Mouse (Mus musculus) heart, embryonic 13.5 days (tissue): Measurements from ENCODE around the gene Gabarapl2. TPM values are rescaled to one million over a fixed set of nuclear protein-coding genes. Genes with fewer than 3 reads are reported as not detected.

Experiments
- ATAC-seq: fragments of 200-750 bp; cut with Nextera tagmentation; 2 replicates; pipeline ENCODE4 v1.8.0; 2017; ENCODE audit warnings: moderate TSS enrichment; ENCODE audit not compliant: insufficient number of reproducible peaks, low FRiP score, low TSS enrichment; ENCODE audit errors: extremely low read depth
- H3K27ac ChIP-seq: fragments of 300-500 bp; sonication (generic); replicated peaks from 2 replicates; pipeline ENCODE4 v1.5.1; 2015; ENCODE audit warnings: moderate library complexity, mild to moderate bottlenecking, inconsistent platforms
- H3K27me3 ChIP-seq: fragments of 300-500 bp; sonication (generic); replicated peaks from 2 replicates; pipeline ENCODE4 v1.6.1; 2015; ENCODE audit warnings: mild to moderate bottlenecking, inconsistent platforms
- H3K36me3 ChIP-seq: fragments of 300-500 bp; sonication (generic); 2 replicates; pipeline ENCODE4 v1.6.1; 2015; ENCODE audit warnings: mild to moderate bottlenecking, inconsistent platforms
- H3K4me1 ChIP-seq: fragments of 300-500 bp; sonication (generic); 2 replicates; pipeline ENCODE4 v1.6.1; 2015; ENCODE audit warnings: inconsistent platforms
- H3K4me2 ChIP-seq: fragments of 300-500 bp; sonication (generic); 2 replicates; pipeline ENCODE4 v1.6.1; 2015; ENCODE audit warnings: inconsistent platforms, mild to moderate bottlenecking, moderate library complexity
- H3K4me3 ChIP-seq: fragments of 300-500 bp; sonication (generic); 2 replicates; pipeline ENCODE4 v1.5.1; 2015; ENCODE audit warnings: moderate library complexity, mild to moderate bottlenecking, inconsistent platforms
- H3K9ac ChIP-seq: fragments of 300-500 bp; sonication (generic); 2 replicates; pipeline ENCODE4 v1.6.1; 2015; ENCODE audit warnings: inconsistent platforms, mild to moderate bottlenecking, moderate library complexity
- H3K9me3 ChIP-seq: fragments of 300-500 bp; sonication (generic); 2 replicates; pipeline ENCODE4 v1.6.1; 2016; ENCODE audit warnings: inconsistent platforms
- WGBS: fragments of 180-500 bp; shearing (Covaris S2); methylation state at CpG from one replicate; pipeline ENCODE4 v1.1.7; 2015; ENCODE audit warnings: mixed read lengths; 5-methylcytosine and 5-hydroxymethylcytosine counted together
- polyA plus RNA-seq: library from polyadenylated mRNA; unstranded; fragments of >200 nt; fragmentation: Nextera tagmentation; extraction: Ambion mirVana; gene quantifications from 2 replicates; pipeline ENCODE4 v1.2.1, GENCODE M21; 2015

Gabarapl2 gene
- polyA plus RNA-seq, 1 experiment from 2014 or later = 186 TPM

- 94% methylated on average over 12 of the region's 12 CpGs for WGBS
- Histone ChIP-seq H3K9me3 (no peaks in the 10 kb centered on the region), H3K9ac (no peak overlapping the region), H3K27ac (no peak overlapping the region), H3K4me3 (no peak overlapping the region), H3K4me1 (no peaks in the 10 kb centered on the region), H3K4me2 (no peak overlapping the region), H3K27me3 (no peaks in the 10 kb centered on the region), H3K36me3 (peaks cover 66% of the 10 kb centered on the region)
- no peak for ATAC-seq
These were observed 33.6 kb downstream of the Gabarapl2 start for GRCm38 (mm10) chr8:111974138-111974537.

GRCm38 (mm10) chr8:111975706-111976105, 35.2 kb downstream of the Gabarapl2 start:
- Histone ChIP-seq H3K27ac (no peak overlapping the region), H3K4me3 (no peak overlapping the region), H3K36me3 (peaks cover 76% of the 10 kb centered on the region), H3K4me1 (no peaks in the 10 kb centered on the region), H3K9me3 (no peaks in the 10 kb centered on the region), H3K27me3 (no peaks in the 10 kb centered on the region), H3K9ac (no peak overlapping the region), H3K4me2 (no peak overlapping the region)
- 91% methylated on average over 2 of the region's 2 CpGs for WGBS
- no peak for ATAC-seq

GRCm38 (mm10) chr8:111976326-111976725, 35.8 kb downstream of the Gabarapl2 start:
- no peaks in the 10 kb centered on the region for H3K4me1 ChIP-seq
- H3K27me3 ChIP-seq = no peaks in the 10 kb centered on the region
- ATAC-seq = no peak
- H3K27ac ChIP-seq = no peak overlapping the region
- WGBS = 71% methylated on average over 2 of the region's 2 CpGs
- H3K4me2 ChIP-seq = no peak overlapping the region
- peaks cover 76% of the 10 kb centered on the region for H3K36me3 ChIP-seq
- H3K4me3 ChIP-seq = no peak overlapping the region
- no peak overlapping the region for H3K9ac ChIP-seq
- no peaks in the 10 kb centered on the region for H3K9me3 ChIP-seq

GRCm38 (mm10) chr8:111978147-111978546, 37.6 kb downstream of the Gabarapl2 start:
- Histone ChIP-seq H3K4me2 (no peak overlapping the region), H3K27me3 (no peaks in the 10 kb centered on the region), H3K4me1 (no peaks in the 10 kb centered on the region), H3K27ac (no peak overlapping the region), H3K9me3 (no peaks in the 10 kb centered on the region), H3K36me3 (peaks cover 75% of the 10 kb centered on the region), H3K4me3 (no peak overlapping the region), H3K9ac (no peak overlapping the region)
- 78% methylated on average over 10 of the region's 10 CpGs for WGBS
- no peak for ATAC-seq

- ATAC-seq = no peak
- peaks cover 73% of the 10 kb centered on the region for H3K36me3 ChIP-seq
These were observed 41.6 kb downstream of the Gabarapl2 start for GRCm38 (mm10) chr8:111982116-111982515.

GRCm38 (mm10) chr8:111984511-111984910, 44.0 kb downstream of the Gabarapl2 start:
- WGBS = 40% methylated on average over 10 of the region's 10 CpGs

More at GRCm38 (mm10) chr8:111982116-111982515, 41.6 kb downstream of the Gabarapl2 start:
- H3K9ac ChIP-seq = no peak overlapping the region
- H3K4me2 ChIP-seq = no peak overlapping the region
- H3K27me3 ChIP-seq = no peaks in the 10 kb centered on the region
- WGBS = 71% methylated on average over 7 of the region's 7 CpGs
- H3K4me1 ChIP-seq = peaks cover 14% of the 10 kb centered on the region
- no peak overlapping the region for H3K27ac ChIP-seq
- no peak overlapping the region for H3K4me3 ChIP-seq
- no peaks in the 10 kb centered on the region for H3K9me3 ChIP-seq

GRCm38 (mm10) chr8:111989911-111990310, 49.4 kb downstream of the Gabarapl2 start:
- Histone ChIP-seq H3K4me3 (no peak overlapping the region), H3K9me3 (no peaks in the 10 kb centered on the region), H3K9ac (no peak overlapping the region), H3K4me1 (peaks cover 13% of the 10 kb centered on the region), H3K27ac (no peak overlapping the region), H3K4me2 (no peak overlapping the region), H3K36me3 (peaks cover 64% of the 10 kb centered on the region), H3K27me3 (no peaks in the 10 kb centered on the region)
- 19% methylated on average over 7 of the region's 7 CpGs for WGBS
- ATAC-seq = no peak

More at GRCm38 (mm10) chr8:111984511-111984910, 44.0 kb downstream of the Gabarapl2 start:
- peak overlapping the region; percentile 32; the same call in 1 of the 2 replicates for H3K27ac ChIP-seq
- H3K9ac ChIP-seq = peak overlapping the region; percentile 37
- no peaks in the 10 kb centered on the region for H3K9me3 ChIP-seq
- H3K27me3 ChIP-seq = no peaks in the 10 kb centered on the region
- ATAC-seq = no peak
- peaks cover 80% of the 10 kb centered on the region for H3K36me3 ChIP-seq
- H3K4me1 ChIP-seq = peaks cover 14% of the 10 kb centered on the region
- H3K4me3 ChIP-seq = no peak overlapping the region
- H3K4me2 ChIP-seq = no peak overlapping the region

GRCm38 (mm10) chr8:111991278-111991677, 50.8 kb downstream of the Gabarapl2 start:
- WGBS = 60% methylated on average over 8 of the region's 8 CpGs
- H3K27me3 ChIP-seq = no peaks in the 10 kb centered on the region
- peak overlapping the region; percentile 84 for H3K4me2 ChIP-seq
- peak overlapping the region; percentile 84 for H3K4me3 ChIP-seq
- peaks cover 11% of the 10 kb centered on the region for H3K4me1 ChIP-seq
- peak overlapping the region; percentile 92 for H3K9ac ChIP-seq
- ATAC-seq = no peak
- no peaks in the 10 kb centered on the region for H3K9me3 ChIP-seq
- no peak overlapping the region for H3K27ac ChIP-seq
- peaks cover 64% of the 10 kb centered on the region for H3K36me3 ChIP-seq

- Histone ChIP-seq H3K36me3 (peaks cover 67% of the 10 kb centered on the region), H3K27me3 (no peaks in the 10 kb centered on the region), H3K4me1 (peaks cover 11% of the 10 kb centered on the region), H3K27ac (no peak within 1 kb of the TSS), H3K4me2 (peak within 1 kb of the TSS; percentile 84), H3K4me3 (peak within 1 kb of the TSS; percentile 84), H3K9me3 (no peaks in the 10 kb centered on the region), H3K9ac (peak within 1 kb of the TSS; percentile 92)
- ATAC-seq = peak; percentile 91
- 3% methylated on average over 32 of the region's 33 CpGs for WGBS
These were observed 51.7 kb downstream of the Gabarapl2 start, which contains the start of gene Adat1 for GRCm38 (mm10) chr8:111992013-111992702. Gene Adat1 (minus strand): TSS chr8:111992302.

GRCm38 (mm10) chr8:111992703-111993039, 52.2 kb downstream of the Gabarapl2 start:
- Histone ChIP-seq H3K9me3 (no peaks in the 10 kb centered on the region), H3K4me1 (peaks cover 11% of the 10 kb centered on the region), H3K27me3 (no peaks in the 10 kb centered on the region), H3K4me2 (peak overlapping the region; percentile 84), H3K27ac (no peak overlapping the region), H3K9ac (peak overlapping the region; percentile 92; the same call in 1 of the 2 replicates), H3K36me3 (peaks cover 67% of the 10 kb centered on the region), H3K4me3 (peak overlapping the region; percentile 84)
- WGBS = 74% methylated on average over 3 of the region's 3 CpGs
- no peak for ATAC-seq
